Mouse (Mus musculus) megakaryocyte-erythroid progenitor cell, adult 5-6 weeks (primary cell): ENCODE measurements around the gene Pth1r. TPM values are rescaled to one million over a fixed set of nuclear protein-coding genes. Genes with fewer than 3 reads are reported as not detected.
"Not testable (repeated sequence)": the region's sequence is repeated elsewhere in the genome, so short reads cannot be mapped to it uniquely, and the experiment has no call there.

Experiments
- ATAC-seq: replicated peaks from 2 replicates; pipeline ENCODE4 v1.8.0; 2016; ENCODE audit warnings: mild to moderate bottlenecking, inconsistent platforms; ENCODE audit not compliant: severe bottlenecking, poor library complexity, low FRiP score, low TSS enrichment
- total RNA-seq, 2 experiments: library from RNA; stranded (forward) in 1 of 2; stranded (reverse) in 1 of 2; fragments of 200-1000, 215-1000 nt in 1 of 2; fragments of >200 nt in 1 of 2; fragmentation: Nextera tagmentation in 1 of 2; gene quantifications; 2 replicates each; pipeline ENCODE4 v1.2.3; 2014 to 2017

The Pth1r gene
- total RNA-seq, 2 experiments from 2014 or later, result not detected

GRCm38 (mm10) chr9:110687061-110687460 is 59.9 kb downstream of the Pth1r start:
- ATAC-seq, result no peak

- ATAC-seq, result no peak
Observed at GRCm38 (mm10) chr9:110686472-110686871, 60.5 kb downstream of the Pth1r start.

GRCm38 (mm10) chr9:110685591-110685990 is 61.4 kb downstream of the Pth1r start:
- 0 out of 2 replicates have a peak, but pooled peaks have one; percentile 21 for ATAC-seq

- no peak for ATAC-seq
Observed at GRCm38 (mm10) chr9:110685187-110685586, 61.8 kb downstream of the Pth1r start.

GRCm38 (mm10) chr9:110684100-110684831 is 62.7 kb downstream of the Pth1r start:
- peak; percentile 56 for ATAC-seq

GRCm38 (mm10) chr9:110683574-110684099 is 63.3 kb downstream of the Pth1r start:
- no peak for ATAC-seq

GRCm38 (mm10) chr9:110682697-110683096 is 64.2 kb downstream of the Pth1r start:
- ATAC-seq, result not testable (repeated sequence)

- ATAC-seq, result no peak
Observed at GRCm38 (mm10) chr9:110682255-110682654, 64.7 kb downstream of the Pth1r start.

GRCm38 (mm10) chr9:110681817-110682216 is 65.1 kb downstream of the Pth1r start:
- no peak for ATAC-seq

GRCm38 (mm10) chr9:110680736-110681507 is 66.0 kb downstream of the Pth1r start:
- no peak for ATAC-seq

GRCm38 (mm10) chr9:110678886-110679285 is 68.1 kb downstream of the Pth1r start:
- ATAC-seq, result no peak

- ATAC-seq, result peak; percentile 70
Observed at GRCm38 (mm10) chr9:110676492-110676911, 70.4 kb downstream of the Pth1r start.

GRCm38 (mm10) chr9:110673107-110673752 is 73.7 kb downstream of the Pth1r start:
- no peak for ATAC-seq

GRCm38 (mm10) chr9:110672462-110673106 is 74.4 kb downstream of the Pth1r start:
- ATAC-seq, result peak; percentile 54

Other genes starting within 250 kb of the Pth1r start
- 146 and 168 TPM in 2 replicates for gene Setd2, start 214.5 kb downstream of the Pth1r start, total RNA-seq (2014; fragmentation: Nextera tagmentation)
- gene Setd2, start 214.5 kb downstream of the Pth1r start, total RNA-seq (2017), result 189 and 248 TPM in 2 replicates
- gene Nradd, start 122.7 kb downstream of the Pth1r start, total RNA-seq (2014; fragmentation: Nextera tagmentation), result 2.1 TPM in 1 of 2 replicates, not detected in the other
- gene Nradd, start 122.7 kb downstream of the Pth1r start, total RNA-seq (2017), result 0.14 and 2.8 TPM in 2 replicates
- 9.1 and 11.9 TPM in 2 replicates for gene Nbeal2, start 93.0 kb downstream of the Pth1r start, total RNA-seq (2014; fragmentation: Nextera tagmentation)
- gene Nbeal2, start 93.0 kb downstream of the Pth1r start, total RNA-seq (2017), result 3.7 and 6.8 TPM in 2 replicates
- 92.6 and 110 TPM in 2 replicates for gene Ccdc12, start 90.6 kb downstream of the Pth1r start, total RNA-seq (2014; fragmentation: Nextera tagmentation)
- gene Ccdc12, start 90.6 kb downstream of the Pth1r start, total RNA-seq (2017), result 70.8 and 132 TPM in 2 replicates
- not detected in 2 replicates for gene Myl3, start 5.3 kb downstream of the Pth1r start, total RNA-seq (2014; fragmentation: Nextera tagmentation)
- not detected in 2 replicates for gene Myl3, start 5.3 kb downstream of the Pth1r start, total RNA-seq (2017)
- gene Prss42, start 51.0 kb upstream of the Pth1r start, total RNA-seq (2014; fragmentation: Nextera tagmentation), result not detected in 2 replicates
- not detected in 2 replicates for gene Prss42, start 51.0 kb upstream of the Pth1r start, total RNA-seq (2017)
- gene Prss44, start 66.8 kb upstream of the Pth1r start, total RNA-seq (2014; fragmentation: Nextera tagmentation), result not detected in 2 replicates
- gene Prss44, start 66.8 kb upstream of the Pth1r start, total RNA-seq (2017), result not detected in 2 replicates
- not detected in 2 replicates for gene Prss43, start 79.5 kb upstream of the Pth1r start, total RNA-seq (2014; fragmentation: Nextera tagmentation)
- gene Prss43, start 79.5 kb upstream of the Pth1r start, total RNA-seq (2017), result not detected in 2 replicates
- not detected in 2 replicates for gene Prss45, start 87.4 kb upstream of the Pth1r start, total RNA-seq (2014; fragmentation: Nextera tagmentation)
- not detected in 2 replicates for gene Prss45, start 87.4 kb upstream of the Pth1r start, total RNA-seq (2017)
- gene Prss46, start 97.4 kb upstream of the Pth1r start, total RNA-seq (2014; fragmentation: Nextera tagmentation), result not detected in 2 replicates
- not detected in 2 replicates for gene Prss46, start 97.4 kb upstream of the Pth1r start, total RNA-seq (2017)
- 37.4 and 42.3 TPM in 2 replicates for gene Prss50, start 110.8 kb upstream of the Pth1r start, total RNA-seq (2014; fragmentation: Nextera tagmentation)
- gene Prss50, start 110.8 kb upstream of the Pth1r start, total RNA-seq (2017), result 16.5 and 28.2 TPM in 2 replicates
- 3.7 TPM in 1 of 2 replicates, not detected in the other for gene Als2cl, start 132.7 kb upstream of the Pth1r start, total RNA-seq (2014; fragmentation: Nextera tagmentation)
- 0.66 and 1.0 TPM in 2 replicates for gene Als2cl, start 132.7 kb upstream of the Pth1r start, total RNA-seq (2017)
- 0.94 TPM in 1 of 2 replicates, not detected in the other for gene Tmie, start 133.0 kb upstream of the Pth1r start, total RNA-seq (2014; fragmentation: Nextera tagmentation)
- 0.88 TPM in 1 of 2 replicates, not detected in the other for gene Tmie, start 133.0 kb upstream of the Pth1r start, total RNA-seq (2017)
- gene Fam240a, start 169.7 kb upstream of the Pth1r start, total RNA-seq (2014; fragmentation: Nextera tagmentation), result not detected in 2 replicates
- not detected in 2 replicates for gene Fam240a, start 169.7 kb upstream of the Pth1r start, total RNA-seq (2017)
- not detected in 2 replicates for gene Tdgf1, start 199.0 kb upstream of the Pth1r start, total RNA-seq (2014; fragmentation: Nextera tagmentation)
- not detected in 2 replicates for gene Tdgf1, start 199.0 kb upstream of the Pth1r start, total RNA-seq (2017)
- gene Lrrc2, start 204.4 kb upstream of the Pth1r start, total RNA-seq (2014; fragmentation: Nextera tagmentation), result 1.2 TPM in 1 of 2 replicates, not detected in the other
- gene Lrrc2, start 204.4 kb upstream of the Pth1r start, total RNA-seq (2017), result 0.72 TPM in 1 of 2 replicates, not detected in the other
- gene Rtp3, start 243.4 kb upstream of the Pth1r start, total RNA-seq (2014; fragmentation: Nextera tagmentation), result not detected in 2 replicates
- not detected in 2 replicates for gene Rtp3, start 243.4 kb upstream of the Pth1r start, total RNA-seq (2017)